Mouse (Mus musculus) gastrocnemius, postnatal 25 days (tissue): Measurements from ENCODE around the gene Insrr. TPM values are rescaled to one million over a fixed set of nuclear protein-coding genes. Genes with fewer than 3 reads are reported as not detected.
A peak's percentile ranks its signal among the peaks of the same experiment; 100 is the strongest.
"Not testable (repeated sequence)": the region's sequence is repeated elsewhere in the genome, so short reads cannot be mapped to it uniquely, and the experiment has no call there.

Experiments
- DNase-seq: peaks from one replicate; pipeline ENCODE4 v3.0.0; 2022
- total RNA-seq, 2 experiments: library from RNA; stranded (reverse); gene quantifications; 1 replicate in 1 of 2; 2 replicates in 1 of 2; pipeline ENCODE4 v1.2.3; 2021

Insrr gene
- total RNA-seq, 2 experiments from 2014 or later, result 0.29 to 0.31 TPM

DNA sequence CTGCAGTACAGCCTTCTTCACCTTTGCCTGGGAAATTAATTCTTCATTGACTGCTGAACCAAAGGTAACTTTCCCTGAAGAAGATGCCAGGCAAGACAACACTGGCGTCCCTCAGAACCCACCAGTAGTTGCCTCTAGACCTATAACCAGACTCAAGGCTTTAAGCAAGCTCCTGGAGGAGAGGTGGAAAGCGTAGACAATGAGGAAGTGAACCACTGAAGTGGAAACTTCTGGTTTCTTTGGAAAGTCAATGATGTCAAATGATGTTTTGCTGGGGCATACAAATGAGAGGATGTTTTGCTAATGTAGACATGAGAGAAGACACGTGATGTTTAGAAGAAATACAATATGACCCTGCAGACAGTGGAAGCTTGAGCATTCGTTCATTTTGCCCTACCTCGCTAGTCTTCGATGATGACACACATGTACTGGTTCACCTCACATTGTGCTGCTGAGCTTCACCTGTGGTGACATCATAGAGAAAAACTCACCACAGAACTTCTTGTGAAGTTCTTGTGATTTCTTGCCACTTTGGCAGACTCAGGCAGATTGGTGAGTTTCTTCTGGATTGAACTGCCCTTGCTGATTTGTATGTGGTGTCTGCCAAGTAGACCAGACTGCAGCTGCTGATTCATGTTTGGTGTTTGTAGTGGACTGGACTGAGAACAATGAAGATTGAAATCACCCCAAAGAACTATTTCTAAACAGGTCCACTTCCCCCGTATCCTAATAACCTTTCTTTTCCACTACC is 35.5 kb downstream of the Insrr start:
- DNase-seq, result no peak

DNA sequence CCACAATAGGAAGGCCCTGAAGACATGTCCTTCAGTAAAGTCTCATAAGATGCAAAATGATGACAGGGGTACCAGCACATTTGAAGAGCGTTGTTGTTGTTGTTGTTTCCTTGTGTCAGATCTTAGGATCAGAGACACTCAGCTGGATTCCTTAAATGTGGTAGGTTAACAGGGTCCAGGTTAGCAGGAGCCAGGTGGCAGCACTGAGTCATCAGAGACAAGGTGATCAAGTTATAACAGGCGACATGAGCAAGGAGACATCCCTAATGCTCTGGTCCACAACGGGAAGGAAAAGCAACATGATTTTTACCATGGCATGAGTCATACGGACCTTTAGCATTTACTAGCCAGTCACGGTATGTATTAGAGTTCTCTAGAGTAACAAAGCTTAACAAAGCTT is 36.7 kb downstream of the Insrr start:
- DNase-seq, result no peak

DNA sequence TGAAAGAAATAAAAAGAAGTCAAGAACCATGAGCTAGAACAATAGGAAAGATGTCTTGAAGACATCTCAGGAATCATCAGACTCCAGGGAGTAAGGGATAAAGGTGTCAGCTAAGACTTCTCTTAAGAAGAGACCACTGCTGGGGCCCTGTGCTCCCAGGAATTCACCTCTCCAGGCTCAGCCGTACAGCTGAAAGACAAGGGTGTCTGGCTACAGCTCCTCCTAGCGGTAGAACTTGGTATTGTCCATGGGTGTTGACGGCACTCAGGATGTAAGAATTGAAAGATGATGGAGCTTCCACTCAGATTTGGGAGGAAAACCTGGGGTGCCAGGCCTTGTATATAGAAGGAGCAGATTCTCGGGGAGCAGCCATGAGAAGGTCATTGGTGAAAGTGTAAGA is 41.9 kb downstream of the Insrr start:
- DNase-seq, result peak; percentile 27

DNA sequence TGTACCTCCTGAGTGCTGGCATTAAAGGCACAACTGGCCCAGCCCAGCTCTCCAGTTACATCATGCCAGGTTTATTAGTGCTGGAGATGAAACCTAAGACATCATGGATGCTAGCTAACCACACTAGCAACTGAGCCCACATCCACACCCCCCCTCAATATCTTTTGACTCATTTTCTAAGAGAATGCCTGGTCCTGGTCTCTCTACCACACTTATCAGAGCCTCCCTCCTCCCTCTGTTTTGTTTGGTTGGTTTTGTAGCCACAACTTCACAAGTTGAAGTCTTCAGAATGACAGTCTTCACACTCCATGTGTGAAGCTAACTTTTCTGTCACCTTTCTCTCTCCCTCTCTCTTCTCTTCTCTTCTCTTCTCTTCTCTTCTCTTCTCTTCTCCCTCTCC is 44.1 kb downstream of the Insrr start:
- no peak for DNase-seq

DNA sequence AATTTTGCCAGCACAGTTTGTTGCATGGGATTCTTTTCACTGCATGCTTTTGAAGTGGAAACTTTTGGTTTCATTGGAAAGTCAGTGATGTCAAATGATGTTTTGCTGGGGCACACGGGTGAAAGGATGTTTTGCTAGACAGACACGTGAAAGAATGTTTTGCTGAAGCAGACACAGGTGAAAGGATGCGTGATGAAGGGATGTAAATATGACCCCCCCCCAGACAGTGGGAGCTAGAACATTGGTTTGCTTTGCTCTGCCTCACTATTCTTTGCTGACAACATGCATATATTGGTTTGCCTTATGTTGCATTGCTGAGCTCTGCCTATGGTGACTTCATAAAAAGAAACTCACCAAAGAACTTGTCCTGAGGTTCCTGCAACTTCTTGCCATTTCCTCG is 48.2 kb downstream of the Insrr start:
- DNase-seq, result no peak

DNA sequence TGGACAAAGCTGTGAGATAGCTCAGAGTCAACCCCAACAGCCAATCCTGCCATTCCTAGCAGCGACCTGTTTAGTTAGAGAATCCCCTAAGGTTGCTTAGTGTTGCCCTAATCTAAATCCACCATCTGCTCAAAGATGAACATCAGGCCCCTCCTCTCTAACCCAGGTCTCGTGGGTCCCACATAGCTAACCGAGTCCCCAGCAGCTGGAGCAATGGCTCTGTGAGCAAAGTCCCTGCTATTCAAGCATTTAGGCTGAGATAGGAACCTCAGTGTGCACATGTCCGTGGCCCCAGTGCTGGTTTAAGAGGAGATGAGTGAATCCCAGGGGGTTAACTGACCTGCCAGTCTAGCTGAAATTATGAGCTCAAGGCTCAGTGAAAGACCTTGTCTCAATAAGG is 49.4 kb downstream of the Insrr start:
- DNase-seq, result no peak

DNA sequence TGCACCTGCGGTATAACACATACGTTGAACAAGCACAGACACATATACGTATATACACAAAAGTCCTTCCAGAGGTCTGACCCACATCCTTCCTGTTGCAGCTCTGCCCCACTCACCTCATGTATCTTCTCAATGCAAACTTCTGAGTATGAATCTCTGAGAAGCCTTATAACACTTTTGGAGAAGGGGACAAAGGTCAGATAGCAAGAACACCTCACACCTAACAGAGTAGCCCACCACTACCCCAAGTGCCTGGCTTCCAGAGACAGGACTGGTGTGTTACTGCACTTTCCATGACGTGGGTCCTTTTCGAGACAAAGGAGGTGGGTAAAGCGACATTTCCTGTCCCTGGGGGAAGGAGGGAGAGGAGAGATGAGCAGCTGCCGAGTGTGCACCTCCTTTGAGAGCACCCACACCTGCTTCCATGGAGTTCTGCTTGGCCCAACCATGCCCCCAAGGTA is 49.9 kb downstream of the Insrr start, which contains the start of gene Sh2d2a:
Gene Sh2d2a, plus strand, starts transcription at position 106 of the 461 bp plus-strand sequence.
- no peak for DNase-seq

DNA sequence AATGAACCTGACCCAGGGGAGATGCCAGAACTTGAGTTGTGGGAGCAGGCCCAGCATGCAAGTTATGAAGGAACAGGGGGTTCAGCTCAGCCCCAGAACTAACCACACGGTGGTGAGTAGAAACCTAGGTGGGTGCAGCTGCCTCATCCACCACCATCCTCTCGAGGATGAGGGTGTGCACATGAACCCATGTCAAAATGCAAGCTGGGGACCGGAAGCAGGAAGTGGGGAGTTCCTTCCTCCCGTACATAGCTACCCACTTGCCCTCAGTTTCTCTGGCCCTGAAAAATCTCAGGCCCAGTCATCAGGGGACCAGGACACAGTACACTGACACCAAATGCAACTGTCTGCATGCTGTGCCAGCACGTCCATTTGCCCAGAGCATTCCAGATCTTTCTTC is 50.9 kb downstream of the Insrr start:
- no peak for DNase-seq

DNA sequence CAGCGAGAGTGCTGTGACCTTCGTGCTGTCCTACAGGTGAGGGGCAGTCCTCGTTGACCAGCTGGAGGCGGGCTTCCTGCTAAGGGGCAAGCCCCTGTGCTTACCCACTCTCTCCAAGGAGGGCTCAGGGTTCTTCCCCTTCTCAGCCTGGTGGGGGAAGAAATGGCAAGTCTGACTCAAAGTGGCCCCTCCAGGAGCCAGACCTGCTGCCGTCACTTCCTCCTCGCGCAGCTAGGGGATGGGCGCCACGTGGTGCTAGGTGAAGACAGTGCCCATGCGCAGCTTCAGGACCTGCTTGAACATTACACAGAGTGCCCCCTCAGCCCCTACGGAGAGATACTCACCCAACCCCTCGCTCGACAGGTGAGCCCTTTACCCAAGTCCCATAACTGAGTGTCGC is 52.4 kb downstream of the Insrr start:
- DNase-seq, result no peak

DNA sequence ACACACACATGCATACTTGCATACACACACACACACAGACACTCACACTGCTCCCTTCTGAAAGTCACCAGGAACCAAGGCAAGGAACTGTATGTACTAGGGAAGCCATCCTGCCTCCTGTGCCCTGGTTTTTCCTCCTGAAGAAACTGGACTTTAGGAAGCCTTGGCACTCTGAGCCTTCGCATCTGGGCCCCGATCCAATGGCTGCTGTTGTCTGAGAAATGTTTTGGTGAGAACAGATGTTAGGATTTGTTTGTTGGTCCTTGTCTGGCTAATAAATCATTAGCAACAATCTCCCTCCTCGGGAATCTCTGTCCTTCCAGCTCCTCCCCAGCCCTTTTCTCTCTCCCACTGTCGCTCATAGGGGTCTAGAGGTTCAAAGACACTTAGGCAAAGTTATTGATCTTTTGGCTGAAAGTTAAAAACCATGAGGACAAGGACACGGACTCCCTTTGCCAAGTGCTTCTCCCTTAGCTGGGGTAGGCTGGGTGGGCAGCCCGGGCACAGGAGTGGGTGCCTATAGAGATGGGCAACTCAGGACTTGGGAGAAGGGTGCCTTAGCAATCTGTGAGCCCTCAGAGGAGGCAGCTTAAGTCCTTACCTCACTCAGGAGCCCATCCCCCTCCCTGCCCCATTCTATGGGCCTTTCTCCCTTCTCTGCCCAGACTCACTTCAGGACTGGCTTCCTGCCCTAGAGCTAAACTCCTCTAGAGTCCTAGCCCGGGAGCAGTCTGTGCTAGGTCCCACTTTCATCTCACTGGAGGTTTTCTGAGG is 58.2 kb downstream of the Insrr start:
- DNase-seq, result no peak

DNA sequence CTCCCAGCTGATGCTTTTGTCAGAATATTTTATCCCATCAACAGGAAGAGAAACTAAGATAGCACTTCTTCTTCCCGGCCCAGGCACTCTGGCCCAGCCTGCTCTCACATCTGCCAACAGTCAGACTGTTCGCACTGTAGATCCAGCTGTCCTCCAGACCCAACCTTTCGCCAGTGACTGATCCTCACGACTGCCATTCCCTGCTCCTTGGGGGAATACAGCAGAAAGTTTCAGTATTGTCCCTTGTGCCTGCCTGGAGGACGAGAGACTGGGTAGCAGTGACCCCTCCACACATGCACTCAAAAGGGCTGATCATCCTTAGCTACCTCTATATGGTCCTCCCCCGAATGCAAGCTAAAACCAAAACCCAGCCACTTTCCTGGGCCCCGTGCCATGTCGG is 59.2 kb downstream of the Insrr start:
- no peak for DNase-seq

DNA sequence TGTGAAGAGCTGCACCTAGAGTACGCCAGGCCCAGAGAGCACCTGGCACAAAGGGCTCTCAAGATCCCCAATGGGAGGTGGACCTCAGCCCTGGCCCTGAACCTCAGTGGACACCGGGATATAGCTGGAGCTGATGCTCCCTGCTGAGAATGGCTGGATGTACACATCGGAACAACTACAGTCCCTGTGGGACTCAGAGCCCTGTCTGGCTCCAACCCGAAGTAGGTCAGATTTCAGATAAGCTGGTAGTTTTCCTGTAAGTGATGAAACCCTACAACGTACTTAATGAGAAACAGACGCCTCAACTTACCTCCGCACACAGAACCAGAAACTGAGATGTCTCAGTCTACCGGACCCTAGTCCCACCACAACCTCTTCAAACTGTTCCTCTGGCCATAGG is 60.9 kb downstream of the Insrr start:
- no peak for DNase-seq

DNA sequence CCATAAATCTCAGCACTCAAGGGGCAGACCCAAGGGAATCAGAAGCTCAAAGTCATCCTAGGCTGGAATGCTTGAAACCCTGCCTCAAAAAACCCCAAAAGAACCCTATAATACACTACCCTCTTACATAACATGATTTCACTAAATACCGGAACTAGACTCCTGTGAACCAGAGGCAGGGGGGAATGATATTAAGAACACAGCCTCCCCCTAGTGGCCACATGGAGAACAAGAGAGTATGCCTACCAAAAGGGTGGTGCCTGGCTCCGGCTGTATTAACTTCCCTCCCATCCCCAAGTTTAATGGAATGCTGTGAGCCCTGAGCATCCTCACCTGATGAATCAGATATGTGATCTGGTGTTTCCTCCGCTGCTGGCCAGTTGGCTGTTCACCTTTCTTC is 63.1 kb downstream of the Insrr start:
- DNase-seq, result peak; percentile 23

DNA sequence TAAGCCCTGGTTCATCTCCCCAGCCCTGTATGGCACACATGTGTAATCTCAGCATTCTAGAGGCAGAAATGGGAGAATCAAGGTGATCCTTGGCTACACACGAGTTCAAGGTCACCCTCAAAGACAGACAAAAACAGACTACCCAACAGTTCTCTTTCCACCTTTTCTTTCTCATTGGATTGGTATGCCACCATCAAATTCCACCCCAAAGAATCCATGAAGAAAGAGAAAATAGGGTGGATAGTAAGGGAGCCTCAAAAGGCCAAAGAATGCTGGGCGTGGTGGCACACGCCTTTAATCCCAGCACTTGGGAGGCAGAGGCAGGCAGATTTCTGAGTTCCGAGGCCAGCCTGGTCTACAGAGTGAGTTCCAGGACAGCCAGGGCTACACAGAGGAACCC is 67.4 kb downstream of the Insrr start:
- DNase-seq, result not testable (repeated sequence)

Other genes with a start within 250 kb of the Insrr start
- gene Arhgef11, start 179.4 kb upstream of the Insrr start, total RNA-seq, result 10 to 100 TPM; 14.8 to 17.2 TPM
- under 1 TPM in 1 of 2 experiments, not detected in 1; 0.35 TPM for gene Lrrc71, start 48.3 kb upstream of the Insrr start, total RNA-seq
- under 1 TPM in 1 of 2 experiments, not detected in 1; 0.11 TPM for gene Ntrk1, start 1.8 kb upstream of the Insrr start, total RNA-seq
- gene Pear1, start 27.4 kb downstream of the Insrr start, total RNA-seq, result 10 to 100 TPM in 1 of 2 experiments, 1 to 10 TPM in 1; 6.0 to 11.0 TPM
- under 1 TPM in 1 of 2 experiments, not detected in 1; 0.13 TPM for gene Sh2d2a, start 49.8 kb downstream of the Insrr start, total RNA-seq
- 10 to 100 TPM; 39.9 to 45.5 TPM for gene Prcc, start 88.7 kb downstream of the Insrr start, total RNA-seq
- gene Hdgf, start 109.4 kb downstream of the Insrr start, total RNA-seq, result 100 to 1,000 TPM; 167 to 171 TPM
- 10 to 100 TPM; 43.9 to 44.7 TPM for gene Mrpl24, start 122.6 kb downstream of the Insrr start, total RNA-seq
- 1 to 10 TPM; 7.1 to 7.5 TPM for gene Isg20l2, start 133.4 kb downstream of the Insrr start, total RNA-seq
- 1 to 10 TPM; 4.0 to 4.2 TPM for gene Rrnad1, start 133.8 kb downstream of the Insrr start, total RNA-seq
- under 1 TPM in 1 of 2 experiments, not detected in 1; 0.31 TPM for gene Crabp2, start 151.7 kb downstream of the Insrr start, total RNA-seq
- gene Nes, start 174.1 kb downstream of the Insrr start, total RNA-seq, result 10 to 100 TPM; 21.0 to 22.0 TPM
- gene Bcan, start 203.3 kb downstream of the Insrr start, total RNA-seq, result not detected
- not detected for gene Hapln2, start 230.6 kb downstream of the Insrr start, total RNA-seq
- 10 to 100 TPM; 13.1 to 16.7 TPM for gene Gpatch4, start 246.2 kb downstream of the Insrr start, total RNA-seq